Mouse (Mus musculus) midbrain, embryonic 14.5 days (tissue): ENCODE results near the gene Cebpg. TPM values are rescaled to one million over a fixed set of nuclear protein-coding genes. Genes with fewer than 3 reads are reported as not detected.

Experiments
- ATAC-seq: fragments of 200-750 bp; cut with Nextera tagmentation; 2 replicates; pipeline ENCODE4 v1.8.0; 2017; ENCODE audit warnings: moderate number of reproducible peaks, moderate library complexity; ENCODE audit not compliant: low FRiP score, low TSS enrichment
- DNase-seq: peaks from one replicate; pipeline ENCODE4 v3.0.0-alpha.2; 2015
- H3K27ac ChIP-seq: fragments of 300-500 bp; sonication (generic); replicated peaks from 2 replicates; pipeline ENCODE4 v1.5.1; 2014; ENCODE audit warnings: mild to moderate bottlenecking, low read depth, low read length, moderate library complexity
- H3K27me3 ChIP-seq: fragments of 300-500 bp; sonication (generic); 2 replicates; pipeline ENCODE4 v1.6.1; 2014; ENCODE audit warnings: low read length, control low read depth, mixed read lengths; ENCODE audit not compliant: control insufficient read depth, insufficient read depth
- H3K36me3 ChIP-seq: fragments of 300-500 bp; sonication (generic); 2 replicates; pipeline ENCODE4 v1.6.1; 2014; ENCODE audit warnings: low read length, control low read depth; ENCODE audit not compliant: control insufficient read depth, insufficient read depth
- H3K4me1 ChIP-seq: fragments of 300-500 bp; sonication (generic); 2 replicates; pipeline ENCODE4 v1.6.1; 2014; ENCODE audit warnings: mild to moderate bottlenecking, antibody characterized with exemption, low read length, control low read depth; ENCODE audit not compliant: control insufficient read depth, insufficient read depth
- H3K4me2 ChIP-seq: fragments of 300-500 bp; sonication (generic); 2 replicates; pipeline ENCODE4 v1.6.1; 2014; ENCODE audit warnings: mild to moderate bottlenecking, low read length, moderate library complexity
- H3K4me3 ChIP-seq: fragments of 300-500 bp; sonication (generic); replicated peaks from 2 replicates; pipeline ENCODE4 v1.5.1; 2014; ENCODE audit warnings: low read depth, low read length
- H3K9ac ChIP-seq: fragments of 300-500 bp; sonication (generic); replicated peaks from 2 replicates; pipeline ENCODE4 v1.6.1; 2014; ENCODE audit warnings: mild to moderate bottlenecking, low read length, moderate library complexity
- H3K9me3 ChIP-seq: fragments of 300-500 bp; sonication (generic); 2 replicates; pipeline ENCODE4 v1.6.1; 2016; ENCODE audit warnings: low read length, control low read depth, mixed read lengths; ENCODE audit not compliant: control insufficient read depth
- whole genome bisulfite sequencing: fragments of 180-500 bp; shearing (Covaris S2); extraction: QIAGEN DNeasy Blood & Tissue Kit; methylation state at CpG from one replicate; pipeline ENCODE4 v1.1.7; 2014; 5-methylcytosine and 5-hydroxymethylcytosine counted together
- polyA plus RNA-seq: library from polyadenylated mRNA; unstranded; fragments of >200 nt; fragmentation: Nextera tagmentation; extraction: Ambion mirVana; gene quantifications from 2 replicates; pipeline ENCODE4 v1.2.1, GENCODE M21; 2014

The Cebpg gene
- polyA plus RNA-seq, result 29.6 and 32.0 TPM in 2 replicates

GRCm38 (mm10) chr7:35056436-35056864, at the start of gene Cebpg:
Cebpg (minus strand) TSS chr7:35056573.
- DNase-seq, result peak; percentile 96
- Histone ChIP-seq H3K9ac (peak within 1 kb of the TSS; percentile 95), H3K36me3 (no peaks in the 10 kb centered on the region), H3K4me1 (peaks cover 11% of the 10 kb centered on the region), H3K27ac (peak within 1 kb of the TSS; percentile 89), H3K4me2 (peak within 1 kb of the TSS; percentile 58), H3K4me3 (peak within 1 kb of the TSS; percentile 93), H3K27me3 (no peaks in the 10 kb centered on the region), H3K9me3 (no peaks in the 10 kb centered on the region)
- under 1% methylated on average over 51 of the region's 53 CpGs for whole genome bisulfite sequencing
- peak; percentile 99 for ATAC-seq

- no peak overlapping the region for H3K9ac ChIP-seq
- H3K27ac ChIP-seq, result no peak overlapping the region
- whole genome bisulfite sequencing, result 89% methylated on average over 4 of the region's 4 CpGs
These were observed 43.2 kb upstream of the Cebpg start for GRCm38 (mm10) chr7:35099528-35099927.

GRCm38 (mm10) chr7:35098777-35099176, 42.4 kb upstream of the Cebpg start:
- no peaks in the 10 kb centered on the region for H3K27me3 ChIP-seq
- no peak for ATAC-seq
- no peaks in the 10 kb centered on the region for H3K9me3 ChIP-seq
- H3K36me3 ChIP-seq, result no peaks in the 10 kb centered on the region
- 82% methylated on average over 4 of the region's 4 CpGs for WGBS
- H3K4me3 ChIP-seq, result no peak overlapping the region
- H3K4me2 ChIP-seq, result no peak overlapping the region
- no peak overlapping the region for H3K9ac ChIP-seq
- no peak for DNase-seq
- H3K27ac ChIP-seq, result no peak overlapping the region
- H3K4me1 ChIP-seq, result no peaks in the 10 kb centered on the region

More at GRCm38 (mm10) chr7:35099528-35099927, 43.2 kb upstream of the Cebpg start:
- no peak for ATAC-seq
- no peaks in the 10 kb centered on the region for H3K36me3 ChIP-seq
- no peak overlapping the region for H3K4me2 ChIP-seq
- no peak overlapping the region for H3K4me3 ChIP-seq
- H3K4me1 ChIP-seq, result no peaks in the 10 kb centered on the region
- no peak for DNase-seq
- H3K9me3 ChIP-seq, result no peaks in the 10 kb centered on the region
- H3K27me3 ChIP-seq, result no peaks in the 10 kb centered on the region

- Histone ChIP-seq H3K4me3 (no peak overlapping the region), H3K36me3 (no peaks in the 10 kb centered on the region), H3K27me3 (no peaks in the 10 kb centered on the region), H3K4me2 (no peak overlapping the region), H3K9ac (no peak overlapping the region), H3K4me1 (no peaks in the 10 kb centered on the region), H3K9me3 (no peaks in the 10 kb centered on the region), H3K27ac (no peak overlapping the region)
- no peak for ATAC-seq
- 82% methylated on average over 9 of the region's 9 CpGs for WGBS
- no peak for DNase-seq
These were observed 38.8 kb upstream of the Cebpg start for GRCm38 (mm10) chr7:35094975-35095678.

- WGBS, result 86% methylated on average over 5 of the region's 5 CpGs
- peaks cover 14% of the 10 kb centered on the region for H3K4me1 ChIP-seq
- H3K27me3 ChIP-seq, result no peaks in the 10 kb centered on the region
- H3K36me3 ChIP-seq, result no peaks in the 10 kb centered on the region
- H3K4me2 ChIP-seq, result no peak overlapping the region
- ATAC-seq, result no peak
- DNase-seq, result no peak
- H3K9ac ChIP-seq, result no peak overlapping the region
- no peak overlapping the region for H3K27ac ChIP-seq
- H3K4me3 ChIP-seq, result no peak overlapping the region
- H3K9me3 ChIP-seq, result no peaks in the 10 kb centered on the region
These were observed 34.2 kb upstream of the Cebpg start for GRCm38 (mm10) chr7:35090550-35090949.

GRCm38 (mm10) chr7:35086271-35086861, 30.0 kb upstream of the Cebpg start:
- Histone ChIP-seq H3K9me3 (no peaks in the 10 kb centered on the region), H3K36me3 (no peaks in the 10 kb centered on the region), H3K27me3 (no peaks in the 10 kb centered on the region), H3K4me3 (peak overlapping the region; percentile 11), H3K4me1 (peaks cover 14% of the 10 kb centered on the region), H3K27ac (0 out of 2 replicates have a peak overlapping the region, but pooled peaks have one; percentile 22), H3K9ac (no peak overlapping the region), H3K4me2 (peak overlapping the region; percentile 48)
- ATAC-seq (peak; percentile 57; the same call in 1 of the 2 replicates), DNase-seq (peak; percentile 84)
- under 1% methylated on average over 21 of the region's 21 CpGs for WGBS

GRCm38 (mm10) chr7:35084565-35085360, 28.4 kb upstream of the Cebpg start:
- Histone ChIP-seq H3K27ac (no peak overlapping the region), H3K4me1 (peaks cover 14% of the 10 kb centered on the region), H3K9me3 (no peaks in the 10 kb centered on the region), H3K4me2 (no peak overlapping the region), H3K4me3 (no peak overlapping the region), H3K9ac (no peak overlapping the region), H3K27me3 (no peaks in the 10 kb centered on the region), H3K36me3 (no peaks in the 10 kb centered on the region)
- WGBS, result 78% methylated on average over 12 of the region's 12 CpGs
- ATAC-seq (no peak), DNase-seq (no peak)

- no peaks in the 10 kb centered on the region for H3K9me3 ChIP-seq
- peaks cover 7% of the 10 kb centered on the region for H3K4me1 ChIP-seq
- H3K9ac ChIP-seq, result no peak overlapping the region
- no peak overlapping the region for H3K4me3 ChIP-seq
- WGBS, result 65% methylated on average over 9 of the region's 9 CpGs
- no peaks in the 10 kb centered on the region for H3K36me3 ChIP-seq
- H3K4me2 ChIP-seq, result no peak overlapping the region
- no peak for DNase-seq
- no peak for ATAC-seq
- no peaks in the 10 kb centered on the region for H3K27me3 ChIP-seq
- H3K27ac ChIP-seq, result no peak overlapping the region
These were observed 25.2 kb upstream of the Cebpg start for GRCm38 (mm10) chr7:35081406-35082104.
